Mouse (Mus musculus) bone marrow, adult 2 months (tissue): ENCODE results near the gene Hoxb1.

Experiments used
- CTCF ChIP-seq: fragments of 200-500 bp; IDR thresholded peaks from 2 replicates; pipeline ENCODE4 v1.5.1; 2011; ENCODE audit warnings: low read length, control low read depth; ENCODE audit not compliant: control insufficient read depth, insufficient read depth
- POLR2A ChIP-seq: fragments of 200-500 bp; IDR thresholded peaks from 2 replicates; pipeline ENCODE4 v1.6.1; 2011; ENCODE audit warnings: low read depth, mild to moderate bottlenecking, control low read depth, low read length, borderline replicate concordance; ENCODE audit not compliant: control insufficient read depth

DNA sequence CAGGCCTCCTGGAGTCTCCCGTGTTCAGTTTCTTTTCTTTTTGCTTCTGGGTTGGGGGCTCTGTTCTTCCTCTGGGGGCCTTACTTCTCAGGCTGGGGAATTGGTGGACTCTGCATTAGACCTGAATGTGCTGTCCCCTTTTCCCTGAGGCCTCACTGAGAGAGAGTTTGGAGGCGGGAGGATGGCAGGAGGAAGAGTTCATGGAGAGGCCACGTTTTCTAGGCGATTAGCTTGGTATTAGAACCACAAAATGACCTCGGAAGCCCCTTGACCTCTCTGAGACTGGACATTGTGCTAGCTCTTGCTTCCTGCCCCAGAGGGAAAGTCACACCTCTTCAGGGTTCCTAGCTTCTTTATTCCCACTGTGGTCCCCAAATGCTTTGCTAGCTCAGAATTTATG lies 41.4 kb upstream of the Hoxb1 start:
- TF ChIP-seq POLR2A (no peak), CTCF (no peak)
